Mouse (Mus musculus): ENCODE measurements around the gene Apom. TPM values are rescaled to one million over a fixed set of nuclear protein-coding genes. Genes with fewer than 3 reads are reported as not detected.

Gene Apom
- polyA plus RNA-seq, 1 experiment from 2014 or later = not detected

DNA sequence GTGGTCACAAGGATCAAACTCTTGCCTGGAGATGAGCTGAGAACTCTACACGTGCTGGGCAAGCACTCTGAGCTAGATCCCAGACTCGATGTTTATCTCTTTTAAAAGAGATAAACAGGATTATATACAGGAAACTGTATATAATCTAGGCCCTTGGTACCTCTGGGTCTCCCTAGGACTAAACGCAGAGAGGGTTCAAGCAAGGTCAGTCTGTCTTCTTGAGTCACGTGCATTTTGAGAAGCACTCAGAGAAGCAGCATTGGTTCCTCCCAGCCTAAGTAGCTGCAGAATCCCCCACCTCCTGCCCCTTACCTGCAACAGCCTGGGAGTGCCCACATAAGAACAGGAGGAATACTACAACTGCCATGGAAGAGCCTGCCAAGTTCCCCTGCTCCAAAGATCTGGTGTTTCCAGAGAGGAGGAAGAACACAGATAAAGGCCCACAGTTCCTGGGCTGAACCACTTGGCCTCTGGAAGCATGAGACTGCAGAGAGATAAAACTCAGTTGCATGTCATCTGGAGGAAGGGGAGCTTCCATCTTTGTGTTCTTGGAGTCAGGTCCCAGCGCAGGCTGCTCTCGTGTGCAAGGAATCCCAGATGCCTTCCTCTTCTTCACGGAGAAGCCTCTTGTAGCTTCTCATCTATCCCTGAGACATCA is 46.5 kb downstream of the Apom start, which contains the start of gene Ly6g6f:
Ly6g6f (minus strand) TSS at position 403 of the 658 bp plus-strand sequence.
- 83% methylated on average over 7 of the region's 7 CpGs for WGBS
- no peak within 1 kb of the TSS for H3K4me3 ChIP-seq (ENCODE audit: low read length)
- H3K36me3 ChIP-seq (ENCODE audit: control insufficient read depth, insufficient read depth, low read length) = no peaks in the 10 kb centered on the region
- no peak within 1 kb of the TSS for H3K4me2 ChIP-seq (ENCODE audit: low read length)
- ATAC-seq = no peak
- H3K27me3 ChIP-seq (replicated peaks; ENCODE audit: control insufficient read depth, insufficient read depth, low read length) = 0 out of 2 replicates have a peak, but pooled peaks cover 2% of the 10 kb centered on the region
- peaks cover 5% of the 10 kb centered on the region for H3K4me1 ChIP-seq (ENCODE audit: control insufficient read depth, insufficient read depth, low read depth, low read length)
- no peak within 1 kb of the TSS for H3K9ac ChIP-seq (ENCODE audit: low read depth, low read length)
- H3K27ac ChIP-seq (ENCODE audit: low read depth, low read length) = no peak within 1 kb of the TSS
- H3K9me3 ChIP-seq (ENCODE audit: control insufficient read depth, low read length) = no peaks in the 10 kb centered on the region

DNA sequence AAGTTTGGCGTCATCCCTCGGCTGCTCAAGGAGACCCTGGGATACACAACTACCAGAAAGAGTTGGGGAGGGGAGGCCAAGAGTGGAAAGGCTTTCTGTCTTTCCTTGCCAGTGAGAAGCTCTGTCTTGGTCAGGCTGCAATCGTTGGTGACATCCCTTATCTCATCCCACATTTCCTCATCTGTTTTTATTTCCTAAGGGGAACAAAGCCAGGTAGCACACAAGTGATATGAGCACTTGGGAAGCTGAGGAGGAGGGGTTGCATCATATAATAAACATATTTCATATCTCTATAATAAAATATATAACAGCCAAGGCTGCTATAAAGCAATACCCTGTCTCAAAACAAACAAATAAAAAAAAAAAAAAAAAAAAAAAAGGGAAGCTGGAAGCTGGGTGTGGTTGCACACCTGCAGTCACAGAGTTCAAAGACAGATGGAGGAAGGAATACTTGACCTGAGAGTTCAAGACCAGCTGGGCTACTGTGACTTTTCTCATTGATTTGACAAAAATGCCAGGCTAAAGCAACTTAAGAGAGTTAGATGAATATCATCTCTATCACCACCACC is 47.8 kb downstream of the Apom start:
- Histone ChIP-seq H3K36me3 (ENCODE audit: control insufficient read depth, insufficient read depth, low read length) (no peaks in the 10 kb centered on the region), H3K9me3 (ENCODE audit: control insufficient read depth, low read length) (no peaks in the 10 kb centered on the region), H3K27ac (ENCODE audit: low read depth, low read length) (no peak overlapping the region), H3K4me1 (ENCODE audit: control insufficient read depth, insufficient read depth, low read depth, low read length) (no peaks in the 10 kb centered on the region), H3K4me3 (ENCODE audit: low read length) (no peak overlapping the region), H3K4me2 (ENCODE audit: low read length) (no peak overlapping the region), H3K9ac (ENCODE audit: low read depth, low read length) (no peak overlapping the region), H3K27me3 (replicated peaks; ENCODE audit: control insufficient read depth, insufficient read depth, low read length) (0 out of 2 replicates have a peak, but pooled peaks cover 2% of the 10 kb centered on the region)
- ATAC-seq = no peak
- WGBS = 89% methylated on average over 3 of the region's 3 CpGs

DNA sequence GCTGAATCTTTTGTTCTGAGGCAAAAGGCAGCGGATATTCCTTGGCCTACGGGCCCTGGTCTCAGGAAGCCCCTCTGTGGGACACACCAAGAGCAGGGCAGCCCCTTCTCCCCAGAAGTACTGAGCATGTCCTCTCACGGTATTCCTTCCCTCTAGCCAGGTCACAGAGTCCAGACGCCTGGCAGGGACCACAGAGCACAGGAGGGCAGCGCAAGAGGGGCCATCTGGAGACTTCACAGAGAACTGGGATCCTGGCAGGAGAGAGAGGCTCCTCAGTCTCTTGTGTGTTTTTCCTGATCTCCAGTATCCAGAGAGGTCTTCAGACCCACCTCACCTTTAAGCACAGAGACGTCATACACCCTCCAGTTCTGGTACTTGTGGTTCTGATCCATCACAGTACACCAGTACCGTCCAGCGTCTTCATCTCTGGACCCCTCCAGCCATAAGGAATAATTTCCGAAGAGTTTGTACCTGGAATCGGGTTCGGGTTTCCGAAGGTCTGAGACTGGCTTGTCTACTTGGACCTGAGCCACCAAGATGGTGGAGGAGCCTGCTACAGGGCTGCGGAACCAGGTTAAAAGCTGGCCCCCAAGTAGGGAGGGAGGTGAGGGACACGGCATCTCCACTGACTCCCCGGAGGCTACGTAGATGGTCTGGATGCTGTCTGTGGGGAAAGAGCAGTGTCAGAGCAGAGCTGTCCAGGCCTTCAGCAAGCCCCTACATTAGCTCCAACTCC is 48.8 kb downstream of the Apom start:
- Histone ChIP-seq H3K27ac (ENCODE audit: low read depth, low read length) (no peak overlapping the region), H3K9ac (ENCODE audit: low read depth, low read length) (no peak overlapping the region), H3K4me2 (ENCODE audit: low read length) (no peak overlapping the region), H3K9me3 (ENCODE audit: control insufficient read depth, low read length) (no peaks in the 10 kb centered on the region), H3K36me3 (ENCODE audit: control insufficient read depth, insufficient read depth, low read length) (no peaks in the 10 kb centered on the region), H3K27me3 (replicated peaks; ENCODE audit: control insufficient read depth, insufficient read depth, low read length) (0 out of 2 replicates have a peak, but pooled peaks cover 2% of the 10 kb centered on the region), H3K4me1 (ENCODE audit: control insufficient read depth, insufficient read depth, low read depth, low read length) (no peaks in the 10 kb centered on the region), H3K4me3 (ENCODE audit: low read length) (no peak overlapping the region)
- WGBS = 87% methylated on average over 16 of the region's 16 CpGs
- ATAC-seq = no peak

DNA sequence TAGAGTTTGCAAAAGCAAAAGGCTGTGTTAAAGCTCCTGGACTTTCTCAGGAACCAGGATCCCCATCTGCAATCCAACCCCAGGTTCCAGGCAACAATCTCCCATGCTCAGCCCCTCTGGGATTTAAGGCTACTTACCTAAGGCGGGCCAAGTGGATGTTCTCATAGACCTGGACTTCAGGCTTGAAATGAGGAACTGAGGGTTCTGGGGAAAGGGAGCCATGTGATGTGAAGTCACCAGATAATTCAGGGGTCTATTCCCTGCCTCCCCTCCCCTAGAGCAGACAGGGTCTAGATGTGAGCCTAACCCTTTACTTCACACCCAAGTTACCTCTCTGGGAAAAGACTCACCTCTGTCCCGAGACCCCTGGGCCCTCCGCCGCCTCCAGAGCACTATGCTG is 51.1 kb downstream of the Apom start:
- Histone ChIP-seq H3K27me3 (replicated peaks; ENCODE audit: control insufficient read depth, insufficient read depth, low read length) (0 out of 2 replicates have a peak, but pooled peaks cover 2% of the 10 kb centered on the region), H3K9ac (ENCODE audit: low read depth, low read length) (no peak overlapping the region), H3K27ac (ENCODE audit: low read depth, low read length) (no peak overlapping the region), H3K36me3 (ENCODE audit: control insufficient read depth, insufficient read depth, low read length) (no peaks in the 10 kb centered on the region), H3K9me3 (ENCODE audit: control insufficient read depth, low read length) (no peaks in the 10 kb centered on the region), H3K4me2 (ENCODE audit: low read length) (no peak overlapping the region), H3K4me1 (ENCODE audit: control insufficient read depth, insufficient read depth, low read depth, low read length) (no peaks in the 10 kb centered on the region; the same call in 1 of the 2 replicates), H3K4me3 (ENCODE audit: low read length) (no peak overlapping the region)
- no peak for ATAC-seq
- WGBS = 68% methylated on average over 4 of the region's 4 CpGs

DNA sequence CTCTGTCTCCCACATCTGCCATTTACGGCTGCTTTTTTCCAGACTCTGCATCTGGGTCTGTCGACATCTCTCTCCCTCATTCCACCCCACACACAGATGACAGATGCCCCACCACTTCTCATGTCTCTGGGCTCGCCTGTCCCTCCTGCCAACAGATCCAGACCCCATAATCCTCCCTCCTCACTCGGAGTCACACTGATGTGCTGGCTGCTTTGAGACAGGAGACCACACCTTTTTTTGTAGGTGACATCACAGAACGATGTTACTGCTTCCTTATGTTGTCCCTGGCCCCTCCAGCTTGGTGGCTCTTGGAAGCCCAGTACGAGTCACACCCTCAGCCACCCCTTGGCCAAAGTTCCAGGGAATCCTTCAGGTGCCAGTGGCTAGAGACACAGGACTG is 51.6 kb downstream of the Apom start:
- H3K27ac ChIP-seq (ENCODE audit: low read depth, low read length) = no peak overlapping the region
- H3K4me1 ChIP-seq (ENCODE audit: control insufficient read depth, insufficient read depth, low read depth, low read length) = no peaks in the 10 kb centered on the region; the same call in 1 of the 2 replicates
- H3K27me3 ChIP-seq (replicated peaks; ENCODE audit: control insufficient read depth, insufficient read depth, low read length) = 0 out of 2 replicates have a peak, but pooled peaks cover 2% of the 10 kb centered on the region
- H3K36me3 ChIP-seq (ENCODE audit: control insufficient read depth, insufficient read depth, low read length) = no peaks in the 10 kb centered on the region
- H3K9me3 ChIP-seq (ENCODE audit: control insufficient read depth, low read length) = no peaks in the 10 kb centered on the region
- no peak overlapping the region for H3K9ac ChIP-seq (ENCODE audit: low read depth, low read length)
- no peak for ATAC-seq
- no peak overlapping the region for H3K4me3 ChIP-seq (ENCODE audit: low read length)
- no peak overlapping the region for H3K4me2 ChIP-seq (ENCODE audit: low read length)
- 65% methylated on average over 6 of the region's 6 CpGs for WGBS

DNA sequence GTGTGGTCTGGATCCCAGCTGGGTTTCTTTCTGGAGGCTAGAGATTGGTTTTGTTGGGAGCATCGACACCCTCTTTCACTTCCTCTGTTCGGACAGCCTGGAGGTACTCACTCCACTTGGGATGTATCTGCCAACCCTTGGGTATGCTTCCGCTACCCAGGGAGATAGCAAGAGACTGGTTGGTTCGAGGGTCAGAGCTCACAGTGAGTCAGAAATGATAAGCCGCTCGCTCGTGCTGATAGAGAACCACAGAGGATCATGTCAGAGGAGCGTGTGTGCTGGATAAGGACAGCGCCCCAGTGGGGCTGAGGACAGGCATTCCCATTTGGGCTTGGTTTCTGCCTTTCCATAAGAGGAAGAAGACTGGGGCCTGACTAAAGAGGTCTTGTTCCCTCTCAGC is 52.1 kb downstream of the Apom start:
- WGBS = 72% methylated on average over 9 of the region's 9 CpGs
- no peak overlapping the region for H3K4me2 ChIP-seq (ENCODE audit: low read length)
- no peak overlapping the region for H3K27ac ChIP-seq (ENCODE audit: low read depth, low read length)
- H3K4me3 ChIP-seq (ENCODE audit: low read length) = no peak overlapping the region
- H3K9ac ChIP-seq (ENCODE audit: low read depth, low read length) = no peak overlapping the region
- H3K36me3 ChIP-seq (ENCODE audit: control insufficient read depth, insufficient read depth, low read length) = no peaks in the 10 kb centered on the region
- no peak for ATAC-seq
- no peaks in the 10 kb centered on the region for H3K9me3 ChIP-seq (ENCODE audit: control insufficient read depth, low read length)
- no peaks in the 10 kb centered on the region; the same call in 1 of the 2 replicates for H3K4me1 ChIP-seq (ENCODE audit: control insufficient read depth, insufficient read depth, low read depth, low read length)
- H3K27me3 ChIP-seq (replicated peaks; ENCODE audit: control insufficient read depth, insufficient read depth, low read length) = 0 out of 2 replicates have a peak, but pooled peaks cover 2% of the 10 kb centered on the region

Other genes with a start within 250 kb of the Apom start
- 1.8 and 2.8 TPM in 2 replicates for gene C2, start 233.8 kb downstream of the Apom start, polyA plus RNA-seq (2015; fragmentation: Nextera tagmentation; extraction: Ambion mirVana)
- 81.9 and 95.3 TPM in 2 replicates for gene Ehmt2, start 233.6 kb downstream of the Apom start, polyA plus RNA-seq (2015; fragmentation: Nextera tagmentation; extraction: Ambion mirVana)
- 0.21 TPM in 1 of 2 replicates, not detected in the other for gene Slc44a4, start 217.6 kb downstream of the Apom start, polyA plus RNA-seq (2015; fragmentation: Nextera tagmentation; extraction: Ambion mirVana)
- 41.7 and 42.1 TPM in 2 replicates for gene Neu1, start 200.8 kb downstream of the Apom start, polyA plus RNA-seq (2015; fragmentation: Nextera tagmentation; extraction: Ambion mirVana)
- 0.45 and 0.74 TPM in 2 replicates for gene Hspa1b, start 172.8 kb downstream of the Apom start, polyA plus RNA-seq (2015; fragmentation: Nextera tagmentation; extraction: Ambion mirVana)
- gene Gm20481, start 162.1 kb downstream of the Apom start, polyA plus RNA-seq (2015; fragmentation: Nextera tagmentation; extraction: Ambion mirVana) = not detected in 2 replicates
- gene Hspa1a, start 159.9 kb downstream of the Apom start, polyA plus RNA-seq (2015; fragmentation: Nextera tagmentation; extraction: Ambion mirVana) = 15.3 and 18.1 TPM in 2 replicates
- 1.4 and 1.6 TPM in 2 replicates for gene Hspa1l, start 159.3 kb downstream of the Apom start, polyA plus RNA-seq (2015; fragmentation: Nextera tagmentation; extraction: Ambion mirVana)
- 106 and 113 TPM in 2 replicates for gene Lsm2, start 150.2 kb downstream of the Apom start, polyA plus RNA-seq (2015; fragmentation: Nextera tagmentation; extraction: Ambion mirVana)
- 50.7 and 61.7 TPM in 2 replicates for gene Vars, start 131.1 kb downstream of the Apom start, polyA plus RNA-seq (2015; fragmentation: Nextera tagmentation; extraction: Ambion mirVana)
- 0.08 and 0.19 TPM in 2 replicates for gene Vwa7, start 115.5 kb downstream of the Apom start, polyA plus RNA-seq (2015; fragmentation: Nextera tagmentation; extraction: Ambion mirVana)
- gene Sapcd1, start 104.0 kb downstream of the Apom start, polyA plus RNA-seq (2015; fragmentation: Nextera tagmentation; extraction: Ambion mirVana) = 1.7 TPM in 2 replicates
- 1.8 and 2.5 TPM in 2 replicates for gene Msh5, start 85.3 kb downstream of the Apom start, polyA plus RNA-seq (2015; fragmentation: Nextera tagmentation; extraction: Ambion mirVana)
- 85.2 and 88.5 TPM in 2 replicates for gene Clic1, start 82.1 kb downstream of the Apom start, polyA plus RNA-seq (2015; fragmentation: Nextera tagmentation; extraction: Ambion mirVana)
- 338 and 363 TPM in 2 replicates for gene Ddah2, start 73.0 kb downstream of the Apom start, polyA plus RNA-seq (2015; fragmentation: Nextera tagmentation; extraction: Ambion mirVana)
- not detected in 2 replicates for gene Ly6g6c, start 66.7 kb downstream of the Apom start, polyA plus RNA-seq (2015; fragmentation: Nextera tagmentation; extraction: Ambion mirVana)
- 0.13 and 0.21 TPM in 2 replicates for gene Mpig6b, start 65.9 kb downstream of the Apom start, polyA plus RNA-seq (2015; fragmentation: Nextera tagmentation; extraction: Ambion mirVana)
- gene Ly6g6e, start 55.1 kb downstream of the Apom start, polyA plus RNA-seq (2015; fragmentation: Nextera tagmentation; extraction: Ambion mirVana) = 0.16 and 0.34 TPM in 2 replicates
- 0.68 and 1.0 TPM in 2 replicates for gene Ly6g6d, start 54.0 kb downstream of the Apom start, polyA plus RNA-seq (2015; fragmentation: Nextera tagmentation; extraction: Ambion mirVana)
- 0.22 TPM in 1 of 2 replicates, not detected in the other for gene Ly6g6f, start 46.4 kb downstream of the Apom start, polyA plus RNA-seq (2015; fragmentation: Nextera tagmentation; extraction: Ambion mirVana)
- 113 and 115 TPM in 2 replicates for gene Abhd16a, start 42.8 kb downstream of the Apom start, polyA plus RNA-seq (2015; fragmentation: Nextera tagmentation; extraction: Ambion mirVana)
- not detected in 2 replicates for gene Ly6g5c, start 23.8 kb downstream of the Apom start, polyA plus RNA-seq (2015; fragmentation: Nextera tagmentation; extraction: Ambion mirVana)
- 0.93 and 1.5 TPM in 2 replicates for gene Ly6g5b, start 16.6 kb downstream of the Apom start, polyA plus RNA-seq (2015; fragmentation: Nextera tagmentation; extraction: Ambion mirVana)
- gene Gpank1, start 10.6 kb downstream of the Apom start, polyA plus RNA-seq (2015; fragmentation: Nextera tagmentation; extraction: Ambion mirVana) = 20.7 and 23.7 TPM in 2 replicates
- gene Csnk2b, start 10.0 kb downstream of the Apom start, polyA plus RNA-seq (2015; fragmentation: Nextera tagmentation; extraction: Ambion mirVana) = 319 and 346 TPM in 2 replicates
- gene D17H6S53E, start 5.7 kb downstream of the Apom start, polyA plus RNA-seq (2015; fragmentation: Nextera tagmentation; extraction: Ambion mirVana) = 8.9 TPM in 2 replicates
- gene Bag6, start 3.1 kb upstream of the Apom start, polyA plus RNA-seq (2015; fragmentation: Nextera tagmentation; extraction: Ambion mirVana) = 50.9 and 65.2 TPM in 2 replicates
- gene Prrc2a, start 32.8 kb upstream of the Apom start, polyA plus RNA-seq (2015; fragmentation: Nextera tagmentation; extraction: Ambion mirVana) = 138 and 153 TPM in 2 replicates
- 5.6 and 10.1 TPM in 2 replicates for gene Aif1, start 44.0 kb upstream of the Apom start, polyA plus RNA-seq (2015; fragmentation: Nextera tagmentation; extraction: Ambion mirVana)
- 4.8 and 7.3 TPM in 2 replicates for gene Lst1, start 56.4 kb upstream of the Apom start, polyA plus RNA-seq (2015; fragmentation: Nextera tagmentation; extraction: Ambion mirVana)
- 1.1 and 1.2 TPM in 2 replicates for gene Ltb, start 62.4 kb upstream of the Apom start, polyA plus RNA-seq (2015; fragmentation: Nextera tagmentation; extraction: Ambion mirVana)
- gene Tnf, start 70.0 kb upstream of the Apom start, polyA plus RNA-seq (2015; fragmentation: Nextera tagmentation; extraction: Ambion mirVana) = not detected in 2 replicates
- gene Lta, start 73.3 kb upstream of the Apom start, polyA plus RNA-seq (2015; fragmentation: Nextera tagmentation; extraction: Ambion mirVana) = 0.37 and 0.80 TPM in 2 replicates
- 0.34 and 0.45 TPM in 2 replicates for gene Gm16181, start 88.8 kb upstream of the Apom start, polyA plus RNA-seq (2015; fragmentation: Nextera tagmentation; extraction: Ambion mirVana)
- gene Atp6v1g2, start 101.6 kb upstream of the Apom start, polyA plus RNA-seq (2015; fragmentation: Nextera tagmentation; extraction: Ambion mirVana) = 140 and 151 TPM in 2 replicates
- 9.8 and 10.1 TPM in 2 replicates for gene Nfkbil1, start 103.7 kb upstream of the Apom start, polyA plus RNA-seq (2015; fragmentation: Nextera tagmentation; extraction: Ambion mirVana)
- gene Ddx39b, start 109.7 kb upstream of the Apom start, polyA plus RNA-seq (2015; fragmentation: Nextera tagmentation; extraction: Ambion mirVana) = 331 and 355 TPM in 2 replicates
- gene H2-D1, start 130.7 kb upstream of the Apom start, polyA plus RNA-seq (2015; fragmentation: Nextera tagmentation; extraction: Ambion mirVana) = 125 and 134 TPM in 2 replicates
- gene H2-Q1, start 188.4 kb upstream of the Apom start, polyA plus RNA-seq (2015; fragmentation: Nextera tagmentation; extraction: Ambion mirVana) = 0.64 and 0.67 TPM in 2 replicates
- gene H2-Q2, start 210.2 kb upstream of the Apom start, polyA plus RNA-seq (2015; fragmentation: Nextera tagmentation; extraction: Ambion mirVana) = 3.7 and 6.3 TPM in 2 replicates
- gene H2-Q4, start 247.6 kb upstream of the Apom start, polyA plus RNA-seq (2015; fragmentation: Nextera tagmentation; extraction: Ambion mirVana) = 0.89 TPM in 2 replicates

All from hindbrain, embryonic 16.5 days (tissue).